Mouse (Mus musculus) right cerebral cortex, adult 18-20 months (tissue): ENCODE measurements around the gene Isy1.

Source experiments
- DNase-seq: peaks from one replicate; pipeline ENCODE4 v3.0.0; 2022; ENCODE audit warnings: mixed read lengths

Isy1 gene

GRCm38 (mm10) chr6:87846813-87847212 lies 8.2 kb upstream of the Isy1 start:
- no peak for DNase-seq

- no peak for DNase-seq
These were observed 6.6 kb upstream of the Isy1 start for GRCm38 (mm10) chr6:87845031-87845695.

GRCm38 (mm10) chr6:87842254-87842653 lies 3.7 kb upstream of the Isy1 start:
- no peak for DNase-seq

- DNase-seq: no peak
These were observed 3.0 kb upstream of the Isy1 start for GRCm38 (mm10) chr6:87841635-87842034.

GRCm38 (mm10) chr6:87839797-87840341 lies 1.3 kb upstream of the Isy1 start:
- no peak for DNase-seq

GRCm38 (mm10) chr6:87835695-87836094 lies 2.9 kb downstream of the Isy1 start, which contains the start of gene Gm45140:
Gene Gm45140 (minus strand): TSS chr6:87835795.
- no peak for DNase-seq

GRCm38 (mm10) chr6:87820366-87820765 lies 18.2 kb downstream of the Isy1 start:
- DNase-seq: no peak

- no peak for DNase-seq
These were observed 24.1 kb downstream of the Isy1 start for GRCm38 (mm10) chr6:87814486-87814885.

- DNase-seq: no peak
These were observed 25.9 kb downstream of the Isy1 start for GRCm38 (mm10) chr6:87812656-87813055.

GRCm38 (mm10) chr6:87811675-87812338 lies 26.8 kb downstream of the Isy1 start, which contains the start of gene Rab43:
Gene Rab43 (minus strand): TSS chr6:87812164.
- peak; percentile 92 for DNase-seq

GRCm38 (mm10) chr6:87810713-87811669 lies 27.6 kb downstream of the Isy1 start:
- DNase-seq: peak; percentile 55

- no peak for DNase-seq
These were observed 28.3 kb downstream of the Isy1 start for GRCm38 (mm10) chr6:87810311-87810710.

GRCm38 (mm10) chr6:87809651-87810161 lies 28.9 kb downstream of the Isy1 start:
- DNase-seq: no peak

- no peak for DNase-seq
These were observed 29.5 kb downstream of the Isy1 start for GRCm38 (mm10) chr6:87809144-87809543.

- no peak for DNase-seq
These were observed 30.1 kb downstream of the Isy1 start for GRCm38 (mm10) chr6:87808521-87808920.

- no peak for DNase-seq
These were observed 30.7 kb downstream of the Isy1 start for GRCm38 (mm10) chr6:87807735-87808440.

- DNase-seq: no peak
These were observed 31.7 kb downstream of the Isy1 start for GRCm38 (mm10) chr6:87806857-87807256.

GRCm38 (mm10) chr6:87806028-87806427 lies 32.6 kb downstream of the Isy1 start:
- DNase-seq: no peak

- DNase-seq: no peak
These were observed 33.1 kb downstream of the Isy1 start for GRCm38 (mm10) chr6:87805448-87805847.

GRCm38 (mm10) chr6:87804886-87805285 lies 33.7 kb downstream of the Isy1 start:
- no peak for DNase-seq

GRCm38 (mm10) chr6:87804036-87804435 lies 34.6 kb downstream of the Isy1 start:
- no peak for DNase-seq

- DNase-seq: no peak
These were observed 36.1 kb downstream of the Isy1 start for GRCm38 (mm10) chr6:87802462-87802861.
